Mouse (Mus musculus): ENCODE measurements around the gene Bcar3. TPM values are rescaled to one million over a fixed set of nuclear protein-coding genes. Genes with fewer than 3 reads are reported as not detected.

The Bcar3 gene
- total RNA-seq, 2 experiments from 2014 or later = 0.34 TPM; not detected in 1

GRCm38 (mm10) chr3:122473523-122474034, 179.6 kb downstream of the Bcar3 start:
- no peak for ATAC-seq (replicated peaks; ENCODE audit: low FRiP score, poor library complexity, severe bottlenecking)

GRCm38 (mm10) chr3:122474067-122474466, 180.1 kb downstream of the Bcar3 start:
- ATAC-seq (replicated peaks; ENCODE audit: low FRiP score, poor library complexity, severe bottlenecking) = no peak

GRCm38 (mm10) chr3:122474796-122475195, 180.9 kb downstream of the Bcar3 start:
- ATAC-seq (replicated peaks; ENCODE audit: low FRiP score, poor library complexity, severe bottlenecking) = no peak

GRCm38 (mm10) chr3:122475735-122476134, 181.8 kb downstream of the Bcar3 start:
- ATAC-seq (replicated peaks; ENCODE audit: low FRiP score, poor library complexity, severe bottlenecking) = no peak

GRCm38 (mm10) chr3:122476656-122477055, 182.7 kb downstream of the Bcar3 start:
- ATAC-seq (replicated peaks; ENCODE audit: low FRiP score, poor library complexity, severe bottlenecking) = no peak

- ATAC-seq (replicated peaks; ENCODE audit: low FRiP score, poor library complexity, severe bottlenecking) = no peak
These were observed 183.6 kb downstream of the Bcar3 start for GRCm38 (mm10) chr3:122477541-122477940.

GRCm38 (mm10) chr3:122478735-122479134, 184.8 kb downstream of the Bcar3 start:
- ATAC-seq (replicated peaks; ENCODE audit: low FRiP score, poor library complexity, severe bottlenecking) = no peak

GRCm38 (mm10) chr3:122480065-122480675, 186.2 kb downstream of the Bcar3 start:
- ATAC-seq (replicated peaks; ENCODE audit: low FRiP score, poor library complexity, severe bottlenecking) = no peak

- ATAC-seq (replicated peaks; ENCODE audit: low FRiP score, poor library complexity, severe bottlenecking) = no peak
These were observed 187.1 kb downstream of the Bcar3 start for GRCm38 (mm10) chr3:122480986-122481385.

GRCm38 (mm10) chr3:122481891-122482739, 188.2 kb downstream of the Bcar3 start:
- ATAC-seq (replicated peaks; ENCODE audit: low FRiP score, poor library complexity, severe bottlenecking) = no peak

- no peak for ATAC-seq (replicated peaks; ENCODE audit: low FRiP score, poor library complexity, severe bottlenecking)
These were observed 189.3 kb downstream of the Bcar3 start for GRCm38 (mm10) chr3:122483066-122483782.

GRCm38 (mm10) chr3:122483783-122484130, 189.8 kb downstream of the Bcar3 start:
- no peak for ATAC-seq (replicated peaks; ENCODE audit: low FRiP score, poor library complexity, severe bottlenecking)

GRCm38 (mm10) chr3:122484301-122484700, 190.4 kb downstream of the Bcar3 start:
- no peak for ATAC-seq (replicated peaks; ENCODE audit: low FRiP score, poor library complexity, severe bottlenecking)

GRCm38 (mm10) chr3:122485699-122486098, 191.8 kb downstream of the Bcar3 start:
- no peak for ATAC-seq (replicated peaks; ENCODE audit: low FRiP score, poor library complexity, severe bottlenecking)

GRCm38 (mm10) chr3:122486193-122486592, 192.3 kb downstream of the Bcar3 start:
- no peak for ATAC-seq (replicated peaks; ENCODE audit: low FRiP score, poor library complexity, severe bottlenecking)

- ATAC-seq (replicated peaks; ENCODE audit: low FRiP score, poor library complexity, severe bottlenecking) = no peak
These were observed 194.3 kb downstream of the Bcar3 start for GRCm38 (mm10) chr3:122488051-122488754.

- ATAC-seq (replicated peaks; ENCODE audit: low FRiP score, poor library complexity, severe bottlenecking) = no peak
These were observed 196.6 kb downstream of the Bcar3 start for GRCm38 (mm10) chr3:122490574-122490973.

GRCm38 (mm10) chr3:122492006-122492405, 198.1 kb downstream of the Bcar3 start:
- no peak for ATAC-seq (replicated peaks; ENCODE audit: low FRiP score, poor library complexity, severe bottlenecking)

GRCm38 (mm10) chr3:122492872-122493615, 199.1 kb downstream of the Bcar3 start:
- ATAC-seq (replicated peaks; ENCODE audit: low FRiP score, poor library complexity, severe bottlenecking) = no peak
